19 mouse cellular contexts compared by ENCODE assay signal in genomic region chr11:17325731-17326646, GRCm38 (mm10).
DNase-seq lines count a peak whose midpoint lies in the region; ATAC-seq lines count a peak whose summit lies in the region.
"Had no signal": no experiment of that assay in that cellular context is flagged by ENCODE, and none has a peak within 500 bp of the region (broad histone marks: within the 10 kb centered on the region; RNA-seq: fewer than 3 reads in every experiment).

No protein-coding gene starts in this region.

- intact Hi-C loops in left cerebral cortex, postnatal 4 days (cut with DNase I), result no loop called here

- peaks cover 16% of the 10 kb centered on the region for H3K4me1 ChIP-seq in forebrain, embryonic 11.5 days (replicated peaks; ENCODE audit: control insufficient read depth, insufficient read depth, low read length)
- peaks cover 19% of the 10 kb centered on the region for H3K4me1 ChIP-seq in forebrain, embryonic 15.5 days
- H3K4me1 ChIP-seq in forebrain, embryonic 14.5 days (ENCODE audit: control insufficient read depth, insufficient read depth, low read length), result peaks cover 11% of the 10 kb centered on the region
- peaks cover 28% of the 10 kb centered on the region for H3K4me1 ChIP-seq in midbrain, embryonic 13.5 days (replicated peaks)
- H3K4me1 ChIP-seq: heart, embryonic 13.5 days; intestine, embryonic 15.5 days; limb, embryonic 12.5 days; liver, embryonic 13.5 days had no signal

- no peaks in the 10 kb centered on the region for H3K36me3 ChIP-seq in forebrain, embryonic 11.5 days (ENCODE audit: control insufficient read depth, insufficient read depth, low read length)
- no peaks in the 10 kb centered on the region for H3K36me3 ChIP-seq in forebrain, embryonic 15.5 days
- no peaks in the 10 kb centered on the region for H3K36me3 ChIP-seq in forebrain, embryonic 14.5 days (ENCODE audit: control insufficient read depth, insufficient read depth, low read length)
- no peaks in the 10 kb centered on the region for H3K36me3 ChIP-seq in midbrain, embryonic 13.5 days
- H3K36me3 ChIP-seq: embryonic facial prominence, embryonic 13.5 days; heart, embryonic 13.5 days; intestine, embryonic 15.5 days; limb, embryonic 12.5 days; liver, embryonic 13.5 days had no signal

- H3K9ac ChIP-seq in forebrain, embryonic 11.5 days (ENCODE audit: low read length), result no peak overlapping the region
- no peak overlapping the region for H3K9ac ChIP-seq in forebrain, embryonic 15.5 days (replicated peaks)
- H3K9ac ChIP-seq in forebrain, embryonic 14.5 days (ENCODE audit: low read length), result no peak overlapping the region
- no peak overlapping the region for H3K9ac ChIP-seq in midbrain, embryonic 13.5 days (replicated peaks)
- H3K9ac ChIP-seq: embryonic facial prominence, embryonic 13.5 days; heart, embryonic 13.5 days; intestine, embryonic 15.5 days; limb, embryonic 12.5 days; liver, embryonic 13.5 days had no signal

- H3K4me2 ChIP-seq in forebrain, embryonic 11.5 days (ENCODE audit: low read depth, low read length, severe bottlenecking), result peak overlapping the region; percentile 35; the same call in 1 of the 2 replicates
- H3K4me2 ChIP-seq in forebrain, embryonic 15.5 days (replicated peaks), result no peak overlapping the region
- H3K4me2 ChIP-seq in forebrain, embryonic 14.5 days (ENCODE audit: low read length), result 0 out of 2 replicates have a peak overlapping the region, but pooled peaks have one; percentile 6
- H3K4me2 ChIP-seq in midbrain, embryonic 13.5 days (replicated peaks), result no peak overlapping the region; the same call in 1 of the 2 replicates
- H3K4me2 ChIP-seq: embryonic facial prominence, embryonic 13.5 days; heart, embryonic 13.5 days; intestine, embryonic 15.5 days; limb, embryonic 12.5 days; liver, embryonic 13.5 days had no signal

- peak overlapping the region; percentile 53; the same call in 1 of the 2 replicates for H3K27ac ChIP-seq in forebrain, embryonic 11.5 days (ENCODE audit: low read depth, low read length)
- no peak overlapping the region for H3K27ac ChIP-seq in forebrain, embryonic 15.5 days (replicated peaks)
- H3K27ac ChIP-seq in forebrain, embryonic 14.5 days (ENCODE audit: low read depth, low read length), result no peak overlapping the region
- peak overlapping the region; percentile 42; the same call in 1 of the 2 replicates for H3K27ac ChIP-seq in midbrain, embryonic 13.5 days
- H3K27ac ChIP-seq: embryonic facial prominence, embryonic 13.5 days; gastrocnemius, adult 2 months; heart, embryonic 13.5 days; intestine, embryonic 15.5 days; left cerebral cortex, adult 2 months; limb, embryonic 12.5 days; liver, embryonic 13.5 days had no signal

- peak; percentile 89 for ATAC-seq in forebrain, embryonic 11.5 days (replicated peaks; ENCODE audit: low FRiP score)
- no peak for ATAC-seq in forebrain, embryonic 15.5 days (replicated peaks)
- ATAC-seq in forebrain, embryonic 14.5 days, result peak; percentile 66; the same call in 1 of the 2 replicates
- ATAC-seq in midbrain, embryonic 13.5 days, result peak; percentile 84
- ATAC-seq: intestine, embryonic 15.5 days had no signal

- no peak overlapping the region for H3K4me3 ChIP-seq in forebrain, embryonic 11.5 days (ENCODE audit: low read depth, low read length)
- no peak overlapping the region for H3K4me3 ChIP-seq in forebrain, embryonic 15.5 days
- H3K4me3 ChIP-seq in forebrain, embryonic 14.5 days (ENCODE audit: low read depth, low read length), result no peak overlapping the region
- no peak overlapping the region for H3K4me3 ChIP-seq in midbrain, embryonic 13.5 days (replicated peaks)
- H3K4me3 ChIP-seq: embryonic facial prominence, embryonic 13.5 days; gastrocnemius, adult 2 months; heart, embryonic 13.5 days; intestine, embryonic 15.5 days; left cerebral cortex, adult 2 months; limb, embryonic 12.5 days; liver, embryonic 13.5 days had no signal

- WGBS in forebrain, embryonic 11.5 days, result 10% methylated on average over 10 of the region's 10 CpGs
- 7% methylated on average over 10 of the region's 10 CpGs for WGBS in forebrain, embryonic 15.5 days
- 2% methylated on average over 10 of the region's 10 CpGs for WGBS in forebrain, embryonic 14.5 days
- WGBS in midbrain, embryonic 13.5 days, result 6% methylated on average over 10 of the region's 10 CpGs

- DNase-seq in forebrain, embryonic 11.5 days (ENCODE audit: low spot score), result peak; percentile 66
- DNase-seq in embryo, embryonic 10 days (ENCODE audit: low spot score), result peak; percentile 9
- DNase-seq in forebrain, embryonic 14.5 days (ENCODE audit: low spot score), result peak; percentile 70
- DNase-seq in left cerebral cortex, postnatal 4 days, result no peak
- DNase-seq in spleen, postnatal 4 days (ENCODE audit: low spot score in 2 of 2), result no peak
- DNase-seq in layer of hippocampus, postnatal 36 days, result no peak
- DNase-seq: cerebellum, postnatal 14 days; gastrocnemius, adult 2 months; heart, postnatal 36 days; liver, embryonic 13.5 days; lung, postnatal 36 days; spleen, adult 18-20 months had no signal

- no peaks in the 10 kb centered on the region for H3K9me3 ChIP-seq in forebrain, embryonic 11.5 days (ENCODE audit: control insufficient read depth, low read length)
- H3K9me3 ChIP-seq in forebrain, embryonic 15.5 days, result no peaks in the 10 kb centered on the region
- H3K9me3 ChIP-seq in forebrain, embryonic 14.5 days (replicated peaks; ENCODE audit: control insufficient read depth, low read length), result no peaks in the 10 kb centered on the region
- no peaks in the 10 kb centered on the region for H3K9me3 ChIP-seq in midbrain, embryonic 13.5 days
- H3K9me3 ChIP-seq: embryonic facial prominence, embryonic 13.5 days; heart, embryonic 13.5 days; intestine, embryonic 15.5 days; limb, embryonic 12.5 days; liver, embryonic 13.5 days had no signal

- peaks cover 11% of the 10 kb centered on the region for H3K27me3 ChIP-seq in forebrain, embryonic 11.5 days (ENCODE audit: control insufficient read depth, insufficient read depth, low read length)
- H3K27me3 ChIP-seq in forebrain, embryonic 15.5 days, result peaks cover 5% of the 10 kb centered on the region; the same call in 1 of the 2 replicates
- no peaks in the 10 kb centered on the region; the same call in 1 of the 2 replicates for H3K27me3 ChIP-seq in forebrain, embryonic 14.5 days (replicated peaks; ENCODE audit: control insufficient read depth, insufficient read depth, low read length)
- H3K27me3 ChIP-seq in midbrain, embryonic 13.5 days, result peaks cover 31% of the 10 kb centered on the region
- H3K27me3 ChIP-seq: embryonic facial prominence, embryonic 13.5 days; heart, embryonic 13.5 days; intestine, embryonic 15.5 days; limb, embryonic 12.5 days; liver, embryonic 13.5 days had no signal

Comparison
In these comparisons a context has a peak if more than half of its experiments do, and no peak if none do; other contexts are left out.
1. H3K27ac ChIP-seq: peak in forebrain, embryonic 11.5 days (single experiment) and midbrain, embryonic 13.5 days (single experiment); none in forebrain, embryonic 15.5 days (single experiment) and forebrain, embryonic 14.5 days (single experiment).
2. H3K4me2 ChIP-seq: peak in forebrain, embryonic 11.5 days (single experiment) and forebrain, embryonic 14.5 days (single experiment); none in forebrain, embryonic 15.5 days (single experiment) and midbrain, embryonic 13.5 days (single experiment).
3. DNase-seq: peak in forebrain, embryonic 11.5 days (single experiment), embryo, embryonic 10 days (single experiment) and forebrain, embryonic 14.5 days (single experiment); none in left cerebral cortex, postnatal 4 days (single experiment), spleen, postnatal 4 days (0 of 2) and layer of hippocampus, postnatal 36 days (0 of 2).